Mouse (Mus musculus) midbrain, embryonic 10.5 days (tissue): ENCODE results near the gene Ints6. TPM values are rescaled to one million over a fixed set of nuclear protein-coding genes. Genes with fewer than 3 reads are reported as not detected.
"Not testable (repeated sequence)": the region's sequence is repeated elsewhere in the genome, so short reads cannot be mapped to it uniquely, and the experiment has no call there.

Experiments used
- DNase-seq: peaks from one replicate; pipeline ENCODE4 v3.0.0-alpha.2; 2017; ENCODE audit warnings: low spot score
- H3K27ac ChIP-seq: fragments of 300-500 bp; sonication (generic); replicated peaks from 2 replicates; pipeline ENCODE4 v1.5.1; 2016; ENCODE audit warnings: mild to moderate bottlenecking
- H3K27me3 ChIP-seq: fragments of 300-500 bp; sonication (generic); 2 replicates; pipeline ENCODE4 v1.6.1; 2016; ENCODE audit warnings: low read depth, mild to moderate bottlenecking; ENCODE audit not compliant: poor library complexity, severe bottlenecking
- H3K36me3 ChIP-seq: fragments of 300-500 bp; sonication (generic); 2 replicates; pipeline ENCODE4 v1.6.1; 2016; ENCODE audit warnings: mild to moderate bottlenecking, moderate library complexity
- H3K4me1 ChIP-seq: fragments of 300-500 bp; sonication (generic); 2 replicates; pipeline ENCODE4 v1.6.1; 2016
- H3K4me3 ChIP-seq: fragments of 300-500 bp; sonication (generic); 2 replicates; pipeline ENCODE4 v1.5.1; 2016; ENCODE audit warnings: mild to moderate bottlenecking, moderate library complexity
- H3K9me3 ChIP-seq: fragments of 300-500 bp; sonication (generic); replicated peaks from 2 replicates; pipeline ENCODE4 v1.6.1; 2016; ENCODE audit warnings: mild to moderate bottlenecking
- WGBS: fragments of 180-500 bp; shearing (Covaris S2); methylation state at CpG from one replicate; pipeline ENCODE4 v1.1.7; 2016; 5-methylcytosine and 5-hydroxymethylcytosine counted together
- polyA plus RNA-seq: library from polyadenylated mRNA; unstranded; fragments of >200 nt; fragmentation: Nextera tagmentation; extraction: Ambion mirVana; gene quantifications from 2 replicates; pipeline ENCODE4 v1.2.1, GENCODE M21; 2016

The Ints6 gene
- polyA plus RNA-seq, 1 experiment from 2014 or later, result 17.5 TPM

DNA sequence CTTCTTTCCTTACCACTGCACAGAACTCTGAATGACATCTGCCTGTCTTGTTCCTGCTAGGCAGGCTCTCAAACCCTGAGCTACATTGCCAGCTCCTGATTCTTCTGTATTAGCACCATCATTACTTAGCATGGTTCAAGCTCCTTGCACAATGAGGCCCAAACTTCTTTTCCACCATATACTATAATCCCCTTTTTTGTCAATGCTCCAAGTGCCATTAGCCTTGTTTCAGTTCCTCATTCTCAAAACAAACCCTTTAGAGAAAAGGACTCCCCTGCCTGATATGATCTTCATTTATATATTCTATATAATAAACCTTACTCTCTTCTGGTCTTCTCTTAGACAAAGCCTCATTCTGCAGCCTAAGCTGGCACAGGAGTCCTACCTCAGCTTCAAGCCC lies 36.4 kb downstream of the Ints6 start:
- H3K9me3 ChIP-seq, result no peaks in the 10 kb centered on the region
- 0 out of 2 replicates have a peak, but pooled peaks cover 6% of the 10 kb centered on the region for H3K36me3 ChIP-seq
- no peak overlapping the region for H3K27ac ChIP-seq
- H3K4me3 ChIP-seq, result no peak overlapping the region
- H3K4me1 ChIP-seq, result no peaks in the 10 kb centered on the region
- no peak for DNase-seq
- no peaks in the 10 kb centered on the region for H3K27me3 ChIP-seq

DNA sequence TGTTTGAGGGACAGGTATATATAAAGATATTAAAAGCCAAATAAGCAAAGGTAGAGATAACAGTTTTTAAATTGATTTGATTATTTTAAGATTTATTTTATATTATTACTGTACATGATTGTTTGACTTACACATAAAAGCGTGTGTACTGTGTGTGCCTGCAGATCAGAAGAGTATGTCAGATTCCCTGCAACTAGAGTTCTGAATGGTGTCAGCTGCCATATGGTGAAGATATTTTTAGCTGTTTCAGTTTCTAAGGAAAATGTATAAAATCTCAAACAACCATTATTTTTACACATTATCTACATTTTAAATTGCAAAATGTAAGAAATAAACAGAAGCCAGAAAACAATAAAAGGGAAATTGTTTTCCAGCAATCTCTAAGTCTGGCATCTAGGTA lies 39.3 kb downstream of the Ints6 start:
- H3K4me1 ChIP-seq, result no peaks in the 10 kb centered on the region
- no peak for DNase-seq
- no peak overlapping the region for H3K4me3 ChIP-seq
- H3K27me3 ChIP-seq, result no peaks in the 10 kb centered on the region
- 89% methylated on average over 1 of the region's 1 CpGs for WGBS
- no peaks in the 10 kb centered on the region for H3K9me3 ChIP-seq
- H3K36me3 ChIP-seq, result peaks cover 8% of the 10 kb centered on the region
- no peak overlapping the region for H3K27ac ChIP-seq

GRCm38 (mm10) chr14:62718161-62718560 lies 42.8 kb downstream of the Ints6 start:
- WGBS, result 89% methylated on average over 2 of the region's 2 CpGs
- Histone ChIP-seq H3K4me3 (no peak overlapping the region), H3K9me3 (no peaks in the 10 kb centered on the region), H3K36me3 (peaks cover 33% of the 10 kb centered on the region), H3K27me3 (no peaks in the 10 kb centered on the region), H3K27ac (no peak overlapping the region), H3K4me1 (no peaks in the 10 kb centered on the region)
- no peak for DNase-seq

GRCm38 (mm10) chr14:62673646-62674045 lies 87.3 kb downstream of the Ints6 start:
- Histone ChIP-seq H3K27ac (no peak overlapping the region), H3K36me3 (no peaks in the 10 kb centered on the region), H3K27me3 (no peaks in the 10 kb centered on the region), H3K9me3 (no peaks in the 10 kb centered on the region), H3K4me3 (no peak overlapping the region), H3K4me1 (no peaks in the 10 kb centered on the region)
- WGBS, result 91% methylated on average over 3 of the region's 3 CpGs
- DNase-seq, result no peak

DNA sequence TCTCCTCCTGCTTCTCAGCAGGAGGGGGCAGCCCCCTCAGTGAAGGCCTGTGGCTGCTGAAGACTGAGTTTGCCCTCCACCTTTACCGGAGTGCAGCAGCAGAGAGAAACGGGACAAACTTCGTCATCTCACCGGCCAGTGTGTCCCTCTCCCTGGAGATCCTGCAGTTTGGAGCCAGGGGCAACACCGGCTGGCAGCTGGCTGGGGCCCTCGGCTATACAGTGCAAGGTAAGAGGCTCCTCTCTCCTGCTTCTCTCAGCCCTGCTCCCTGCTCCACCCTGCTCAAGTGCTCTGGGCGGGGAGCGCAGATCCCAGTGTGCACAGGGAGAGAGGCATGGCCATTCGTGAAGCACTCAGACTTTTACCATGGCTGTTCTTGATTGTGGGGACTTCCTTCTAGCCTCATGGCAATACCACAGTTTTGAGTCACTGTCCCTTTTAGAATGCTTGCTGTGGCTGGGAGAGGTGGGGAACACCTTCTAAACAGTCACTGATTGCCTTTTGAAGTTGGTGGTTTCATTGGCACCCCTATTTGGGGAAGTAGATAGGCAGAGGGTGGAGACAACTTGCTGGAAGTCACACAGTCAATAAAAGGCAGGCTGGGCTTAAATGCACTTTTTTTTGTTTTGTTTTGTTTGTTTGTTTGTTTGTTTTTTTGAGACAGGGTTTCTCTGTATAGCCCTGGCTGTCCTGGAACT lies 95.8 kb downstream of the Ints6 start:
- Histone ChIP-seq H3K4me3 (no peak overlapping the region), H3K36me3 (no peaks in the 10 kb centered on the region), H3K9me3 (no peaks in the 10 kb centered on the region), H3K27me3 (no peaks in the 10 kb centered on the region), H3K4me1 (no peaks in the 10 kb centered on the region), H3K27ac (0 out of 2 replicates have a peak overlapping the region, but pooled peaks have one; percentile 13)
- no peak for DNase-seq
- 51% methylated on average over 9 of the region's 9 CpGs for WGBS

- DNase-seq, result no peak
- WGBS, result 86% methylated on average over 8 of the region's 8 CpGs
- Histone ChIP-seq H3K4me1 (no peaks in the 10 kb centered on the region), H3K9me3 (no peaks in the 10 kb centered on the region), H3K36me3 (no peaks in the 10 kb centered on the region), H3K4me3 (no peak within 1 kb of the TSS), H3K27ac (no peak within 1 kb of the TSS), H3K27me3 (no peaks in the 10 kb centered on the region)
Observed at GRCm38 (mm10) chr14:62663367-62663766, 97.6 kb downstream of the Ints6 start, which contains the start of gene Serpine3. Gene Serpine3 (plus strand): TSS chr14:62663667.

- 85% methylated on average over 6 of the region's 6 CpGs for WGBS
- Histone ChIP-seq H3K9me3 (no peaks in the 10 kb centered on the region), H3K27me3 (no peaks in the 10 kb centered on the region), H3K4me3 (no peak overlapping the region), H3K27ac (no peak overlapping the region), H3K4me1 (no peaks in the 10 kb centered on the region), H3K36me3 (no peaks in the 10 kb centered on the region)
- DNase-seq, result no peak
Observed at GRCm38 (mm10) chr14:62662381-62662780, 98.6 kb downstream of the Ints6 start.

- no peak for DNase-seq
- 86% methylated on average over 3 of the region's 3 CpGs for WGBS
Observed at GRCm38 (mm10) chr14:62657469-62657868, 103.5 kb downstream of the Ints6 start.

GRCm38 (mm10) chr14:62655996-62656395 lies 105.0 kb downstream of the Ints6 start:
- WGBS, result 85% methylated on average over 7 of the region's 7 CpGs

More at GRCm38 (mm10) chr14:62657469-62657868, 103.5 kb downstream of the Ints6 start:
- Histone ChIP-seq H3K27ac (no peak overlapping the region), H3K36me3 (no peaks in the 10 kb centered on the region), H3K4me3 (no peak overlapping the region), H3K27me3 (no peaks in the 10 kb centered on the region), H3K4me1 (no peaks in the 10 kb centered on the region), H3K9me3 (no peaks in the 10 kb centered on the region)

GRCm38 (mm10) chr14:62651771-62652170 lies 109.2 kb downstream of the Ints6 start:
- H3K9me3 ChIP-seq, result 0 out of 2 replicates have a peak, but pooled peaks cover 2% of the 10 kb centered on the region
- no peak overlapping the region for H3K4me3 ChIP-seq
- H3K27me3 ChIP-seq, result no peaks in the 10 kb centered on the region
- no peaks in the 10 kb centered on the region for H3K4me1 ChIP-seq
- H3K27ac ChIP-seq, result no peak overlapping the region
- WGBS, result 92% methylated on average over 3 of the region's 3 CpGs
- H3K36me3 ChIP-seq, result no peaks in the 10 kb centered on the region
- peak; percentile 4 for DNase-seq

More at GRCm38 (mm10) chr14:62655996-62656395, 105.0 kb downstream of the Ints6 start:
- H3K36me3 ChIP-seq, result no peaks in the 10 kb centered on the region
- H3K27ac ChIP-seq, result no peak overlapping the region
- H3K4me3 ChIP-seq, result no peak overlapping the region
- H3K4me1 ChIP-seq, result no peaks in the 10 kb centered on the region
- H3K9me3 ChIP-seq, result no peaks in the 10 kb centered on the region
- DNase-seq, result no peak
- H3K27me3 ChIP-seq, result no peaks in the 10 kb centered on the region

DNA sequence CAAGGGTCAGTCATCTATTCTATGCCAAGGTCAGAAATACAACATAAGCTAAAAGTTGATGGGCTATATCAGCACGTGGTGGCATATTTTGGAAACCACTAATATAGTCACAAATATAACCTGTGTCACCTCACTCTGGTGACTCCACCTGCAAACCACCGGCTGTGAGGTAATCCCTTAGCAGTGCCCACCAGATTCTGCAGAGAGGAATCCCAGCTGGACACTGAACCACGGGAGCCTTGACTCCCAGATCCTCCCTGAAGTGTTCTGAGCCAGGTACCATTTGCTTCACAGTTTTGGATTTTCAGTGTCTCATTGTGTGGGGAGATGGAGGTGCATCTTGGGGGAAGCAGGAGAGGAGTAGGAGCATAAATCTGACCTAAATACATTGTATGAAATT lies 110.6 kb downstream of the Ints6 start:
- WGBS, result 55% methylated on average over 3 of the region's 3 CpGs
- H3K9me3 ChIP-seq, result 0 out of 2 replicates have a peak, but pooled peaks cover 2% of the 10 kb centered on the region
- H3K36me3 ChIP-seq, result no peaks in the 10 kb centered on the region
- H3K4me3 ChIP-seq, result no peak overlapping the region
- H3K4me1 ChIP-seq, result no peaks in the 10 kb centered on the region
- no peaks in the 10 kb centered on the region for H3K27me3 ChIP-seq
- no peak overlapping the region for H3K27ac ChIP-seq
- no peak for DNase-seq

GRCm38 (mm10) chr14:62648405-62648804 lies 112.6 kb downstream of the Ints6 start:
- no peaks in the 10 kb centered on the region for H3K36me3 ChIP-seq
- no peak overlapping the region for H3K4me3 ChIP-seq
- H3K4me1 ChIP-seq, result no peaks in the 10 kb centered on the region
- H3K27me3 ChIP-seq, result no peaks in the 10 kb centered on the region
- H3K9me3 ChIP-seq, result 0 out of 2 replicates have a peak, but pooled peaks cover 2% of the 10 kb centered on the region
- H3K27ac ChIP-seq, result no peak overlapping the region
- 88% methylated on average over 6 of the region's 6 CpGs for WGBS
- no peak for DNase-seq

GRCm38 (mm10) chr14:62642368-62642767 lies 118.6 kb downstream of the Ints6 start:
- peaks cover 10% of the 10 kb centered on the region for H3K4me1 ChIP-seq
- not testable (repeated sequence) for H3K36me3 ChIP-seq, H3K27ac ChIP-seq, H3K27me3 ChIP-seq, H3K9me3 ChIP-seq, H3K4me3 ChIP-seq, DNase-seq
- WGBS, result 91% methylated on average over 6 of the region's 7 CpGs
